Mouse (Mus musculus) hematopoietic stem cell, adult 5-6 weeks (primary cell): ENCODE results near the gene Tbc1d16. TPM values are rescaled to one million over a fixed set of nuclear protein-coding genes. Genes with fewer than 3 reads are reported as not detected.

ENCODE experiments used
- ATAC-seq, 2 experiments: fragments of 125-278 bp in 1 of 2; replicated peaks in 1 of 2; 2 replicates each; pipeline ENCODE4 v1.8.0; 2016 to 2017; ENCODE audit warnings: inconsistent platforms in 2 of 2, mild to moderate bottlenecking in 2 of 2, moderate number of reproducible peaks in 2 of 2, low read depth in 1 of 2, moderate TSS enrichment in 1 of 2; ENCODE audit not compliant: low FRiP score in 2 of 2, poor library complexity in 2 of 2, severe bottlenecking in 2 of 2, insufficient read depth in 1 of 2, low TSS enrichment in 1 of 2
- total RNA-seq: library from RNA; stranded (forward); fragments of 172-1452, 232-1000 nt; gene quantifications from 2 replicates; pipeline ENCODE4 v1.2.3, GENCODE M21; 2017

The Tbc1d16 gene
- total RNA-seq, 1 experiment from 2014 or later: 5.5 TPM

DNA sequence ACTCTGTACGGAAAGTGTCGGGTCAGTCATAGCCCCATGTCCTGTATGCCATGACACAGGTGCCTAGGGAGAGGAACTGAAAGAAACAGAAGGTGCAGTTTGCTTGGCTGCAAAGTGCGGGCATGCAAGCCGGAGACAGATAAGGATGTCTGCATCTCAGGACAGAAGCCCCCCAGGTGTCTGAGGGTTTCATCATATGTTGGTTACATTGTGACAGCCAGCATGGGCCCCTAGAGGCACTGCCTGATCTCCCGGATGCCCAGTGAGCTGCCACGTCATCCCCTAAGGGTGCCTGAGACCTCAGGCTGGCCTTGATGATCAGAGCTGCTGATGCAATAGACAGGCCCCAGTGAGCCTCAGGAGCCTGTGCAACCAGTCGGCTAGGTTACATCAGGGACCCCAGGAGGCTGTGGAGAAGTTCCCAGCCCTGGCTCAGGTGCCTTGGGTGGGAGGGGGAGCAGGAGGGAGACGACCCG lies 36.7 kb downstream of the Tbc1d16 start:
- ATAC-seq: no peak; a peak in 1 of 4 replicates

DNA sequence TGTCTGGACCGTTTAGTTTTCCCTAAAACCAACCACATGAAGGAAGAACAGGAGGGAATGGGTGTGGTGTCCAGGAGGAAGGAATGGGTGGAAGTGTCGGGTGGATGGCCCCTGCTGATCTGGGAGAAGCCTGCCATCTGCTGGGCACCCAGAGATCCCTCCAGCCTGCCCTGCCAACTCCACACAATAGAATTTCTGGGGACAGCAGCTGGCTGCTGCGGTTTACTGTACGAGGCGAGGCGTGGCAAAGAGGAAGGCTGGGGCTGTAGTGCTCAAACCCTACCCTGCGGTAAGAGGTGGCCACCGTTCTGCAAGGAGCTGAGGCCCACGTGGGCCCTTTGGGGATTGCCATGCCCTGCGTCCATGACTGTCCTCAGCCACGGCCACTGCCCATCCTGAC lies 37.8 kb downstream of the Tbc1d16 start:
- peak; percentile 88 to 90 for ATAC-seq

DNA sequence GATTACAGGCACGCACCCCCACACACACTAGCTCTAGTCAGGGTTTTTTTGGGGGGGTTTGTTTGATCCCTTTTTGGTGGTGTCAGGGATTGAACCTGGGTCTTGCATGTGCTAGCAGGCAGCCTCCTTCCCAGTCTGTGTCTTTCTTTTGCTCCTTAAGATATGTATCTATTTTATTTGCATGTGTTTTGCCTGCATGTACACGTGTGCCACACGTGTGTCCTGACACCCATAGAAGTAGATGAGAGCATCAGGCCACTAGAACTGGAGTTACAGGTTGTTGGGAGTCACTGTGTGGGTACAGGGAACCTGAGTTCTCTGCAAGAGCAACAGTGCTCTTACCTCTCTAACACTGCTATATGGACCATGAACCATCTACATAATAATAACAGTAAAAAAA lies 39.0 kb downstream of the Tbc1d16 start:
- ATAC-seq: no peak

DNA sequence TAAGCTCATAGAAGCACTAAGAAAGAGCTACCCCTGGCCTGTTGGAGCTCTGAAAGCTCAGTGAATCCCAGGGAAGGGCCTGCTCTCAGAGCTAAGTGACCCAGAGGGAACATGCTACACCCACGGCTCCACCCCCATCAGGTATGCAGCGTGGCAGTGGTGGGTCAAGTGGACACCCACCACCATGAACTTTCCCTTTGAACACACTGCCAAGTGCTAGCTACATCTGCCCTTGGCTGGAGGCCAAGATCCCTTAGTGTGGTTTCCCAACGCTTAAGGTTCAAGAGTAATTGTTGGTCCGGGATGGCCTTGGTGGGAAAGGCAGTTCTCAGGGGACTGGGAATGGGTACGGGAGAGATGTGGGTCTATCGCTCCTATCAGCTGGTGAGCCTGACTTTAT lies 39.9 kb downstream of the Tbc1d16 start:
- ATAC-seq: no peak

DNA sequence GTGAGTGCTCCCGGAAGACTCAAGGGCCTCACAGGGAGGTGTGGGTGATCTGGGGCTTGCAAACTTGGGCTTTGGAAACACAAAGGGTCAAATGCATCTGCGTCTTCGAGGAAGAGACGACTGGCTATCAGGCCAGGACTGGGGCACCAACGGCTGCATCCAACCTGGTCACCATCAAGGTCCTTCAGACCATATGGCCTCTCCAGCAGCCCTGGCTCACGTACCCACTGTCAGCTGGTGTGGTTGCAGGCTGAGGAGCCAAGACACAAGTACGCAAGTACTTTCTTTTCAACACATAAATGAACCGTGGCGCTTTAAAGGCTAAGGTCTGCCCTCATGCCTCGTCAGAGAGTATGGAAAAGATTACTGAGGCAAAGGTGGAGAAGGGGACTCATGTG lies 40.5 kb downstream of the Tbc1d16 start:
- ATAC-seq: no peak

DNA sequence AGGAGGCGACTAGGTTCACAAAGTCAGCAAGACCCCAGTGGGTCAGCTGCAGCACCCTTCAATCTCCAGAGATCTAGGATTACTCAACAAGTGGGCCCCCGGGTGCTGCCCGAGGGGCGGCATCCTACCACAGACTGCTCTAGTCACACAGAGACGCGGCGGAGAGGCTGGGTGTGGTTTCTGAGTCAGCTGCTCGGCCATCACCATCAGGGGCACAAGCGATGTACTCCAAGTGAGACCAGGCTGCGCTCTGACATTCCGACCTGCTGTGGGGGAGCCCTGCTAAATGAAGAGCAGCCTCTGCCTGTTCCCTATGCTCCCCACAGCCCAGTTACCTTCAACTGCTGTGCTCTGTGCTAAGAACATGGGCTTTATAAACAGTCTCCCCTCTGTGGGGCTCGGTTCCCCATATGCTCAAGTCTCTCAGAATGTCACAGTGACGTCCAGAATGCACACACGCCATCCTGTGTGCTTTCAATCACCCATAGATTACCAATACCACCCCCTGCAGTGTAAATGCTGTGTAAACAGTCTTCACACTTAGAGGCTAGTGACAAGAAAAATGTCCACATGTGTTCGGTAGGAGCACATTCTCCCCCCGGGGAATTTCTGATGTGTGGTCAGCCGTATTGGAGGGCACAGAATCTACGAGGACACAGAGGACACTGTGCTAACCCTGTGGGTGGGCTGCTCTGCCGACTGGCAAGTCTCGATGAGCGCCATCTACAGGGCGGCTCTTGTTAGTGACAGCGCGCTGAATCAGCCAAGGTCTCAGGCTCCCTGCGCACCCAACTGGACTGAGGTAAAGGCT lies 41.1 kb downstream of the Tbc1d16 start:
- peak; percentile 65 to 66; a peak in 3 of 4 replicates for ATAC-seq

DNA sequence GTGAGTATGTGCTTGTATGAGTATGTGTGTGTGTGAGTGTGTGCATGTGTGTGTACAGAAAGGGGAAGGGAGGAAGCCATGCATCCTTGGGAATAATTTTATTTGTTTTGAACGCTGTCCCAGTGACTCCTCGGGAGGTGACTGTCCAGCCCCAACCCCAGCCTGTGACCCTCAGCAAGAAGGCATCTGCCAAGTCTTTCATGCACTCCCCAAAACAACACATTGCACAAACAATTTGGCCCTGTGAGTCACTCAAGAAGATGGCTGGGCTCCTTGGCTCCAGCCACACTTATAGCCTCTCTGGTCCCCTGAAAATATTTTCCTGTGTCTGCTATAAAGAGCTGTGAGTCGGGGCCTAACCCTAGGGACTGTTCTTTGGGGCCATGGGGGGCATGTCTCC lies 41.9 kb downstream of the Tbc1d16 start:
- ATAC-seq: no peak

DNA sequence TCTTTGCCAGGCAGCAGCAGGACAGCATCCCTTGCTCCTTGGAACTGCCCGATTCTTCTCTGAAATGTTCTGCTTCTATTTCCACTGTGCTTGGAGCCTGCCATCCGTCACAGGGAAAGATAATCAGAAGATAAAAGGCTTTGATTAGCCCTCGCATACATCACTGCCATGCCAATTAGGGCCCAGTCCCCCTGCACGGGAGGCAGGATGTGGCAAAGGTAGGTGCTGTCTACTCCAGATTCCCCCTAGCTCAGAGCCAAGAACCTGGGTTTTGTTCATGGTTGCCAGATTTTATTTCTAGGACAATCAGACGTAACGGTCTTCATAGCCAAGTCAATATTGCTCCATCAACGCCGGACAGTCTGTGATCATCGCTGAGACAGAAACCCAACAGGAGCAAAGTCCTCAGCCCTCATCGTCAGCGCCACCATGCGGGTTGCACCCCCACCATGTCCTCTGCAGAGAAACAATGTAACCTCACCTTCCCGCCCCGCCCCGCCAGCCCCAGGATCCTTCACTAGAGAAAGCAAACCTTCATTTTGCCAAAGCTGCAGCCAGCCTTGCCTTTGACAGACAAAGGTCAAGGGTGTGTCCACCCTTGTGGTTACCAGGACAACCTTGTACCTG lies 44.5 kb downstream of the Tbc1d16 start:
- no peak for ATAC-seq

DNA sequence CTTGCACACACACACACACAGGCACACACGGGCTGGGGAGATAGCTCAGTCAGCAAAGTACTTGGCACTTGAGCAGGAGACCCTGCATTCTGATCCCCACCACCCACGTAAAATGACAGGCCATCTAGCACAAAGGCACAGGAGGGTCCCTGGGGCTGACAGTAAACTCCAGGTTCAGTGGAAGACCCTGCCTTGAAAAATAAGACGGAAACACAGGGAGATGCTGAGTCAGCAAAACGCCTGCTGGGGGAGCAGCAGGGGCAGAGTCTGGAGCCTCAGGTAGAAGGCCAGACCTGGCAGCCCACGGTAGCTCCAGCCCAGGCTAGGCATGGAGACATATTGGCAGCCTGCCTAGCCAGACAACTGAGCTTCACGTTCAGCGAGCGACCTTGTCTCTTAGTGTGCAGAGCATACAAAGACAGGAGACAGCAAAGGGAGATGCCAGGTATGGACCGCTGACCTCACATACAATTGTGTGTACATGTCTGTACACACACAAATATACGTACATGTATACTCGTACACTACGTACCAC lies 46.4 kb downstream of the Tbc1d16 start:
- no peak for ATAC-seq

DNA sequence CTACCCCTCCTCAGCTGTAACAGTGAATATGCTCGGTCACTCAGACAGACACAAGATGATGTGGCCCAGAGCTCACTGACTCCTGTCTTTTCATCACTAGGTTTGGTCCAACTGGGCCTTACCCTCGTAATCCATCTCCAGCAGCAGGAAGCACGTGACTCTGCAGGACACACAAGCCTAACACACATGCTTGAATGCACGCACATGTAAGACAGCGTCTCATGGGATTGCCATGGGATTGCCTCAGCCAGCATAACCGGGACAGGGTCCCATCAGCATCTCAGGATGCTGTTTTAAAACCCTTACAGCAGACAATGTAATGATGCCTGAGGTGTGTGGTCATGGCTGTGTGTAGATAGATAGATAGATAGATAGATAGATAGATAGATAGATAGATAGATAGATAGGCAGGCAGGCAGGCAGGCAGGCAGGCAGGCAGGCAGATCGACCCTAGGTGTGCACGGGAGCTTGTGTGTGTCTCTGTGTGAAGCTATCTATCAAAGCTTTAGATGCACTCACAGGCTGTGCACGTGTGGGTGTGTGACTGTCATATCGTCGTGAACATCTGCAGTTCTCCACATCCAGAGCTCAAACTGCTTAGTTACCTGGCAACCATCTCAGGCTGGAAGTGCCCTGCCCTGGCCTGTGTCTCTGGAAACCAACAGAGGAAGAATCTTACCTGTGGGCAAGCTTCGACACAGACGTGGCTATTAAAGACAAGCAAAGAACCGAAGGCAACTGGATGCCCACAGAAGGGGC lies 47.3 kb downstream of the Tbc1d16 start:
- ATAC-seq: no peak

DNA sequence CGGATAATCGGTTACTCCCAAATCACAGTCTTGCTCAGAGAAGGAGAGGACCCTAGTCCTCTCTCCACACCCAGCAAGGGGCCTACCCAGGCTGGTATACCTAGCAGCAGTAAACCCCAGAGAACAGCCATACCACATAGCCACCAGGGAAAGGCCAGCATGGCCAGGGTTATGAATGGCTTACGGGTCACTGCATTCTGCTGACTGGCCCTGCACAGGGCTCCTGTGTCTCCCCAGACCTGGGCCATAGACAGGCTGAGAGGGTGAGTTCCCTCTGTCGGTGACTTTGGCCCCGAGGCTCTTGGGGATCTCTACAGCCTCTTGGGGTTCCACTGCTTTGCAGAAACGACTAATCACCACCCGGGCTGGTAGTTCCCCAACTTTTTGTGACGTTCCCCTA lies 50.0 kb downstream of the Tbc1d16 start:
- ATAC-seq: no peak

DNA sequence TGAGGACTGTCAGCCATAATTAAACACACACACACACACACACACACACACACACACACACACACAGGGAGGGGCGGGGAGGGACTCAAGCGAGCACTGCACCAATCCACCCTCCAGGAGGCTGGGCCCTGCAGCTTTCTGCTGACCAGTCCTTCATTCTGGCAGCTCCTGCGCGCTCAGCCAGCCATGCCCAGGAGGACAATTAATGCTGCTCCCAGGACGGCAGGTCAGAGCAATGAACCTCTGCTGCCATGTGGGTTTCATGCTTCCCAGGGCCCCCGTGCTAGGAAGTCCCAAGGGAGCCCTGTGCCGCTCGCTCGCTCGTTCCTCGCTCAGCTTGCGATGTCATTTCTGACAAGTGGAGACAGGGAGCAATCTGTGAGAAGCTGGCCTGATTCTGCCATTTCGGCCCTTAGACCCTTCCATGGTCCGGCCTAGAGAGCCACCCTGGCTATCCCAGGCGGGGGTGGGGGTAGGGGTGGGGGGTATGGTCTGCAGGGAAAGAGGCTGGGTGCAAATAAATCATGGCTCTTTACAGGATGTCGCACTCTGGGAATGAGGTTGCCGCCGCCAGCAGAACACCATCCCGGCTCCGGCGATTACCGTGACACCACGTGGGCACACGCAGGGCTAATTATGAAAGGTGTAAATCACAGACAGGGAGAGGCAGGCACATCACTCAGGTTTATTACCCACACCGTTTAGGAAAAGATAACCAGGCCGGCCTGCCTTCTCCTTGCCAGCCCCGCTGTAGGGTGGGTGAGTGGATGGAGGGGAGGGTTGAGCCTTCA lies 51.7 kb downstream of the Tbc1d16 start:
- no peak for ATAC-seq

DNA sequence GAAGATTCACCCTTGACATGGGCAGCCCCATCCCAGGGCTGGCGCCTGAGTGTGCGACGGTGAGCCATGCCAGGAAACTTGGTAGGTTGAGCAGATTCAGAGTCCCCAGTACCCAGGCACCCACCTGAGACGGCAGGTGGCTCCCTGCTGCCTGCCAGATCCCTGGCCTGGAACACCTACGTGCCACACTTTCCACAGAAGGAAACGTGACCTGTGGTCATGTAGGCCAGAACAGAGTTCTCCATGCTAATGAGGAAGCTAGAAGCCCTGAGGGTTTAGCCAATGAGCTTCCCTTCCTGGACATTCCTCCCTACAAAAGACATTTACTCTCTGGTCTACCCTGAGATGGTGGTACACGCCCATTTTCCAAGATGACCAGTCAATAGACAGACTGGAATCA lies 56.7 kb downstream of the Tbc1d16 start:
- no peak for ATAC-seq

DNA sequence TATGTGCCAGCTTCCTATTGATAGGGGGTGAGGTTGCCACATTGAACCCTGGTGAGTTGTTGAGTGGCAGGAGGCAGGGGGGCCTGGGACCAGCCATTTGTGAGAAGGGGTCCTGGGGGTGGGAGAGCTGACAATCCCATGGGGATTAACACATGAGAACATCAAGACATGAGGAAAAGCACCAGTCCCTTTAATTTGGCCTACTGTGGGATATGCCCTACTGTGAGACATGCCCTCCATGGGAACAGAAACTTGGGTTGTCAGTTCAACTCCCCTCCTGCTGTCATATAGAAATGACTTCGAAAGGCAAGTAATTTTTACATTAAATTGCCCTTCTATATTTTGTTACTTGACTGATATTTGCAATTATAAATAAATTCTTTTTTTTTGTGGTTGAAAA lies 59.4 kb downstream of the Tbc1d16 start:
- ATAC-seq: no peak

DNA sequence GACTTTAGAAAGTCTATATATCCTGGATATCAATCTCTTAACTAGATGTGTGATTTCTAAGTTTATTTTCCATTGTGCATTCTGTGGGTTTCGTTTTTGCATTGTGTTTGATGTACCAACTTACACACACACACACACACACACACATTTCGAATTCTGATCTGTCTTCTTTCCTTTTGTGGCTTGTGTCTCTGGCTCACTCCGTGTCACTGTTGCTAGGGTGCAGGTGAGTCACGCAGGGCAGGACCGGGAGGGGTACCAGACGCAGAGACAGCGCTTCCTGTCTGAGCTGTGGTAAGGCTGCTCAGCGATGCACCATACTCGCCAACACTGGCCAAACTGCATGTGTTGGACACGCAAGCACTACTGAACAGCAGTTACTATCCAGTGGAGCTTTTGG lies 62.3 kb downstream of the Tbc1d16 start:
- ATAC-seq: peak; percentile 69 to 75

DNA sequence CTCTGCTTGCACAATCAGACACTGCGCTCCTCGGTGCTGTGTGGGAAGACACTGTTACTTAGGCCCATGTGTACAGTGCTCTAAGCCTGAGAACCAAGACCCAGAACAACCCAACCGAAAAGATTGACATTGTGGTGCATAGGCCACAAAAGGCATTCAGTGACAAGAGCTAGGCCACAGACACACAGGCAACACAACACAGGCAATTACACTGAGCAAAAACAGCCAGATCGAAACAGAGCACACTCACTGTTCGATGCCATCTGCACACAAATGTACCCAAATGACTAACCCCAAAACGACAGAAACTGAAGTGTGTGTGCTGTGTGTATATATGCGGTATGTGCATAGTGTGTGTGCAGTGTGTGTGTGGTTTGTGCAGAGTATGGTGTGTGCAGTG lies 63.9 kb downstream of the Tbc1d16 start:
- no peak for ATAC-seq

DNA sequence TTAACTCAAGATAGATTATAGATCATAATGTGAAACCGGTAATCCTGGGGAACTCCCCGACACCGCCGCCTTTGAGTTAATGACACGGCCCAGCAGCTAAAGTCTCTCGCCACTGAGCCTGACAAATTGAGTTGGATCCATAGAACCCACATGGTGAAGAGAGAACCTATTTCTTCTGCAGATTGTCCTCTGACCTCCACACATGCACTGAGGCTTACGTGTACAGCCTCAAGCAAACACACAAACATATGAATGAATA lies 64.6 kb downstream of the Tbc1d16 start:
- ATAC-seq: no peak
